Comparison of ENCODE assay signal across 21 mouse cellular contexts in genomic region chr2:70959337-70959736, GRCm38 (mm10).
"Had no signal": no experiment of that assay in that cellular context is flagged by ENCODE, and none has a peak within 500 bp of the region (broad histone marks: within the 10 kb centered on the region; RNA-seq: fewer than 3 reads in every experiment).

No protein-coding gene starts in this region.

- H3K4me1 ChIP-seq: limb, embryonic 15.5 days had no signal

- H3K9me3 ChIP-seq: limb, embryonic 12.5 days; limb, embryonic 15.5 days; midbrain, embryonic 10.5 days; midbrain, embryonic 13.5 days had no signal

- DNase-seq: kidney, adult 2 months; kidney, postnatal 10 days; layer of hippocampus, adult 9-11 months; left cerebral cortex, postnatal 4 days; liver, postnatal 0 days; lung, embryonic 14.5 days; right cerebral cortex, postnatal 25 days; thymus, adult 2 months; thymus, postnatal 4 days had no signal

- H3K27ac ChIP-seq: layer of hippocampus, adult 2 months; limb, embryonic 12.5 days; limb, embryonic 15.5 days; liver, embryonic 14.5 days; macrophage; midbrain, embryonic 10.5 days; midbrain, embryonic 13.5 days had no signal

- H3K9ac ChIP-seq: limb, embryonic 12.5 days; limb, embryonic 15.5 days; liver, embryonic 14.5 days; liver, postnatal 0 days; lung, embryonic 14.5 days; midbrain, embryonic 13.5 days had no signal

- H3K4me2 ChIP-seq: limb, embryonic 12.5 days; limb, embryonic 15.5 days; liver, embryonic 11.5 days; lung, embryonic 14.5 days; midbrain, embryonic 13.5 days had no signal

- ATAC-seq: intestine, postnatal 0 days; liver, postnatal 0 days; lung, postnatal 0 days; midbrain, embryonic 16.5 days had no signal

- H3K27me3 ChIP-seq: limb, embryonic 12.5 days; limb, embryonic 15.5 days; midbrain, embryonic 13.5 days had no signal

- H3K4me3 ChIP-seq: layer of hippocampus, adult 2 months; limb, embryonic 12.5 days; limb, embryonic 15.5 days; midbrain, embryonic 10.5 days; midbrain, embryonic 13.5 days; myocyte had no signal

- H3K36me3 ChIP-seq: limb, embryonic 15.5 days; midbrain, embryonic 10.5 days; midbrain, embryonic 13.5 days had no signal
